Mouse (Mus musculus) neural tube, embryonic 15.5 days (tissue): ENCODE measurements around the gene Micu1. TPM values are rescaled to one million over a fixed set of nuclear protein-coding genes. Genes with fewer than 3 reads are reported as not detected.

Source experiments
- ATAC-seq: fragments of 200-750 bp; cut with Nextera tagmentation; 2 replicates; pipeline ENCODE4 v1.8.0; 2017; ENCODE audit warnings: mild to moderate bottlenecking, moderate TSS enrichment, moderate library complexity; ENCODE audit not compliant: low FRiP score
- H3K27ac ChIP-seq: fragments of 300-500 bp; sonication (generic); replicated peaks from 2 replicates; pipeline ENCODE4 v1.5.1; 2015; ENCODE audit warnings: mild to moderate bottlenecking, inconsistent platforms
- H3K27me3 ChIP-seq: fragments of 300-500 bp; sonication (generic); replicated peaks from 2 replicates; pipeline ENCODE4 v1.6.1; 2015; ENCODE audit warnings: inconsistent platforms
- H3K36me3 ChIP-seq: fragments of 300-500 bp; sonication (generic); 2 replicates; pipeline ENCODE4 v1.6.1; 2015; ENCODE audit warnings: inconsistent platforms
- H3K4me1 ChIP-seq: fragments of 300-500 bp; sonication (generic); 2 replicates; pipeline ENCODE4 v1.6.1; 2015; ENCODE audit warnings: inconsistent platforms
- H3K4me2 ChIP-seq: fragments of 300-500 bp; sonication (generic); 2 replicates; pipeline ENCODE4 v1.6.1; 2015; ENCODE audit warnings: inconsistent platforms, mild to moderate bottlenecking, moderate library complexity
- H3K4me3 ChIP-seq: fragments of 300-500 bp; sonication (generic); replicated peaks from 2 replicates; pipeline ENCODE4 v1.5.1; 2015; ENCODE audit warnings: mild to moderate bottlenecking, inconsistent platforms
- H3K9ac ChIP-seq: fragments of 300-500 bp; sonication (generic); replicated peaks from 2 replicates; pipeline ENCODE4 v1.6.1; 2015; ENCODE audit warnings: mild to moderate bottlenecking, inconsistent platforms
- H3K9me3 ChIP-seq: fragments of 300-500 bp; sonication (generic); replicated peaks from 2 replicates; pipeline ENCODE4 v1.6.1; 2016; ENCODE audit warnings: inconsistent platforms
- WGBS: fragments of 180-500 bp; shearing (Covaris S2); methylation state at CpG from one replicate; pipeline ENCODE4 v1.1.7; 2015; ENCODE audit warnings: mixed read lengths; 5-methylcytosine and 5-hydroxymethylcytosine counted together
- polyA plus RNA-seq: library from polyadenylated mRNA; unstranded; fragments of >200 nt; fragmentation: Nextera tagmentation; extraction: Ambion mirVana; gene quantifications from 2 replicates; pipeline ENCODE4 v1.2.1, GENCODE M21; 2015

Gene Micu1
- polyA plus RNA-seq, 1 experiment from 2014 or later: 92.6 TPM

GRCm38 (mm10) chr10:59780698-59781097 lies 78.4 kb downstream of the Micu1 start:
- ATAC-seq: no peak
- no peaks in the 10 kb centered on the region for H3K27me3 ChIP-seq
- no peaks in the 10 kb centered on the region for H3K9me3 ChIP-seq
- peaks cover 31% of the 10 kb centered on the region for H3K4me1 ChIP-seq
- H3K4me2 ChIP-seq: no peak overlapping the region
- no peak overlapping the region for H3K9ac ChIP-seq
- H3K36me3 ChIP-seq: no peaks in the 10 kb centered on the region
- no peak overlapping the region for H3K27ac ChIP-seq
- WGBS: 21% methylated on average over 3 of the region's 3 CpGs
- no peak overlapping the region for H3K4me3 ChIP-seq

- H3K9me3 ChIP-seq: no peaks in the 10 kb centered on the region
- H3K4me2 ChIP-seq: no peak overlapping the region
- H3K27ac ChIP-seq: no peak overlapping the region
- no peaks in the 10 kb centered on the region for H3K27me3 ChIP-seq
- H3K4me1 ChIP-seq: peaks cover 35% of the 10 kb centered on the region
- no peak for ATAC-seq
- no peak overlapping the region for H3K4me3 ChIP-seq
- no peaks in the 10 kb centered on the region for H3K36me3 ChIP-seq
- H3K9ac ChIP-seq: no peak overlapping the region
- WGBS: 63% methylated on average over 7 of the region's 7 CpGs
Measured at GRCm38 (mm10) chr10:59781205-59781931, 79.1 kb downstream of the Micu1 start.

GRCm38 (mm10) chr10:59784731-59785685 lies 82.7 kb downstream of the Micu1 start:
- 73% methylated on average over 18 of the region's 18 CpGs for WGBS
- Histone ChIP-seq H3K4me2 (no peak overlapping the region), H3K4me1 (peaks cover 27% of the 10 kb centered on the region), H3K27ac (no peak overlapping the region), H3K9ac (no peak overlapping the region), H3K27me3 (no peaks in the 10 kb centered on the region), H3K36me3 (peaks cover 3% of the 10 kb centered on the region; the same call in 1 of the 2 replicates), H3K4me3 (no peak overlapping the region), H3K9me3 (no peaks in the 10 kb centered on the region)
- ATAC-seq: no peak

GRCm38 (mm10) chr10:59786289-59786688 lies 84.0 kb downstream of the Micu1 start:
- H3K27ac ChIP-seq: no peak overlapping the region
- H3K36me3 ChIP-seq: peaks cover 3% of the 10 kb centered on the region; the same call in 1 of the 2 replicates
- no peak overlapping the region for H3K4me2 ChIP-seq
- H3K27me3 ChIP-seq: no peaks in the 10 kb centered on the region
- H3K9ac ChIP-seq: no peak overlapping the region
- H3K4me1 ChIP-seq: peaks cover 18% of the 10 kb centered on the region
- no peaks in the 10 kb centered on the region for H3K9me3 ChIP-seq
- peak; percentile 26; the same call in 1 of the 2 replicates for ATAC-seq
- 36% methylated on average over 5 of the region's 5 CpGs for WGBS
- no peak overlapping the region for H3K4me3 ChIP-seq

- H3K27me3 ChIP-seq: no peaks in the 10 kb centered on the region
Measured at GRCm38 (mm10) chr10:59787140-59787800, 85.0 kb downstream of the Micu1 start.

GRCm38 (mm10) chr10:59787870-59788269 lies 85.6 kb downstream of the Micu1 start:
- H3K4me3 ChIP-seq: no peak overlapping the region
- no peaks in the 10 kb centered on the region for H3K9me3 ChIP-seq
- H3K4me2 ChIP-seq: no peak overlapping the region
- peaks cover 18% of the 10 kb centered on the region for H3K4me1 ChIP-seq
- H3K9ac ChIP-seq: no peak overlapping the region
- H3K36me3 ChIP-seq: peaks cover 3% of the 10 kb centered on the region; the same call in 1 of the 2 replicates
- WGBS: 76% methylated on average over 8 of the region's 8 CpGs
- H3K27ac ChIP-seq: no peak overlapping the region
- no peak for ATAC-seq
- H3K27me3 ChIP-seq: no peaks in the 10 kb centered on the region

More at GRCm38 (mm10) chr10:59787140-59787800, 85.0 kb downstream of the Micu1 start:
- Histone ChIP-seq H3K36me3 (peaks cover 3% of the 10 kb centered on the region; the same call in 1 of the 2 replicates), H3K27ac (no peak overlapping the region), H3K4me3 (no peak overlapping the region), H3K4me2 (no peak overlapping the region), H3K4me1 (peaks cover 18% of the 10 kb centered on the region), H3K9me3 (no peaks in the 10 kb centered on the region), H3K9ac (no peak overlapping the region)
- WGBS: 73% methylated on average over 11 of the region's 11 CpGs
- ATAC-seq: no peak

- ATAC-seq: no peak
- Histone ChIP-seq H3K27ac (no peak overlapping the region), H3K4me3 (no peak overlapping the region), H3K4me1 (peaks cover 9% of the 10 kb centered on the region), H3K9me3 (no peaks in the 10 kb centered on the region), H3K9ac (no peak overlapping the region), H3K36me3 (peaks cover 3% of the 10 kb centered on the region; the same call in 1 of the 2 replicates), H3K4me2 (no peak overlapping the region), H3K27me3 (no peaks in the 10 kb centered on the region)
- 92% methylated on average over 11 of the region's 11 CpGs for whole genome bisulfite sequencing
Measured at GRCm38 (mm10) chr10:59790291-59790929, 88.1 kb downstream of the Micu1 start.

GRCm38 (mm10) chr10:59791896-59792295 lies 89.6 kb downstream of the Micu1 start:
- H3K4me1 ChIP-seq: no peaks in the 10 kb centered on the region
- no peak overlapping the region; the same call in 1 of the 2 replicates for H3K27ac ChIP-seq
- 55% methylated on average over 5 of the region's 5 CpGs for WGBS
- no peaks in the 10 kb centered on the region for H3K27me3 ChIP-seq
- peaks cover 3% of the 10 kb centered on the region; the same call in 1 of the 2 replicates for H3K36me3 ChIP-seq
- no peaks in the 10 kb centered on the region for H3K9me3 ChIP-seq
- ATAC-seq: no peak
- no peak overlapping the region for H3K4me2 ChIP-seq
- no peak overlapping the region for H3K9ac ChIP-seq
- H3K4me3 ChIP-seq: no peak overlapping the region

GRCm38 (mm10) chr10:59792575-59793176 lies 90.4 kb downstream of the Micu1 start:
- H3K9me3 ChIP-seq: no peaks in the 10 kb centered on the region
- H3K27me3 ChIP-seq: no peaks in the 10 kb centered on the region
- no peaks in the 10 kb centered on the region for H3K4me1 ChIP-seq
- H3K9ac ChIP-seq: no peak overlapping the region
- no peak overlapping the region for H3K4me2 ChIP-seq
- no peak overlapping the region; the same call in 1 of the 2 replicates for H3K27ac ChIP-seq
- H3K4me3 ChIP-seq: no peak overlapping the region
- no peak for ATAC-seq
- H3K36me3 ChIP-seq: peaks cover 3% of the 10 kb centered on the region; the same call in 1 of the 2 replicates
- whole genome bisulfite sequencing: 81% methylated on average over 9 of the region's 9 CpGs

- Histone ChIP-seq H3K27ac (no peak overlapping the region), H3K4me3 (no peak overlapping the region), H3K36me3 (peaks cover 3% of the 10 kb centered on the region; the same call in 1 of the 2 replicates), H3K9ac (no peak overlapping the region), H3K27me3 (no peaks in the 10 kb centered on the region), H3K9me3 (no peaks in the 10 kb centered on the region), H3K4me2 (no peak overlapping the region), H3K4me1 (no peaks in the 10 kb centered on the region)
- no peak for ATAC-seq
- 68% methylated on average over 3 of the region's 3 CpGs for WGBS
Measured at GRCm38 (mm10) chr10:59793454-59793853, 91.2 kb downstream of the Micu1 start.
